In the genomic region with DNA sequence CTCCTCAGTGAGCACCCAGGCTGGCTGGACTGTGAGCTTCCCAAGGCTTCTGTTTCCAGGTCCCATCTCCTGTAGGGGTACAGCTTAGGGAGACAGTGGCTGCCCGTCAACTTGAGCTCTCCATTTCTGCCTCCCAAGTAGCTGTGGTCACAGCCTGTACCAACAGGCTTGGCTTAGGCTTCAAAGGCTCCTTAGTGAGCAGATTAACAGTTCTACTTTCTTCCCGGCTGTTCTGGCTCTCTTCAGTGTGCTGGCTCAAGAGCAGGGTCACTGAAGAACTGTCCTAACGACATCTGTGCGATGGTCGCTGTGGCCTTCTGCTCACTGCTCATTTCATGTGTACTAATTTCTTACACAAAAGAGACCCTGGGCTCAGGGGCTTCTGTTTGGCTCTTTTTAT, we compare ENCODE assay signal across 16 mouse cellular contexts.
"Had no signal": no experiment of that assay in that cellular context is flagged by ENCODE, and none has a peak within 500 bp of the region (broad histone marks: within the 10 kb centered on the region; RNA-seq: fewer than 3 reads in every experiment).

No protein-coding gene starts in this region.

- H3K36me3 ChIP-seq: neural tube, embryonic 15.5 days had no signal

- ATAC-seq: intestine, embryonic 16.5 days had no signal

- H3K9me3 ChIP-seq: liver, embryonic 13.5 days; midbrain, embryonic 12.5 days; neural tube, embryonic 12.5 days; neural tube, embryonic 15.5 days had no signal

- H3K27me3 ChIP-seq: liver, embryonic 13.5 days; midbrain, embryonic 12.5 days; neural tube, embryonic 12.5 days; neural tube, embryonic 15.5 days had no signal

- DNase-seq: layer of hippocampus, adult 9-11 months; liver, embryonic 13.5 days; lung, adult 2 months; lung, postnatal 4 days; right cerebral cortex, adult 18-20 months; right cerebral cortex, postnatal 14 days; right cerebral cortex, postnatal 4 days; spleen, adult 18-20 months; thymus, adult 2 months; thymus, postnatal 25 days had no signal

- H3K27ac ChIP-seq: kidney, postnatal 0 days; layer of hippocampus, adult 2 months; liver, embryonic 13.5 days; midbrain, embryonic 12.5 days; neural tube, embryonic 12.5 days; neural tube, embryonic 15.5 days had no signal

- H3K9ac ChIP-seq: liver, embryonic 13.5 days; midbrain, embryonic 12.5 days; neural tube, embryonic 12.5 days; neural tube, embryonic 15.5 days had no signal

- H3K4me2 ChIP-seq: liver, embryonic 13.5 days; midbrain, embryonic 12.5 days; neural tube, embryonic 12.5 days; neural tube, embryonic 15.5 days had no signal

- H3K4me3 ChIP-seq: layer of hippocampus, adult 2 months; liver, embryonic 13.5 days; midbrain, embryonic 12.5 days; neural tube, embryonic 12.5 days; neural tube, embryonic 15.5 days had no signal

- H3K4me1 ChIP-seq: liver, embryonic 13.5 days; neural tube, embryonic 12.5 days had no signal
